Mouse (Mus musculus) heart, embryonic 16.5 days (tissue): ENCODE data around the gene Tmco4. TPM values are rescaled to one million over a fixed set of nuclear protein-coding genes. Genes with fewer than 3 reads are reported as not detected.

Experiments
- ATAC-seq: fragments of 200-750 bp; cut with Nextera tagmentation; replicated peaks from 2 replicates; pipeline ENCODE4 v1.8.0; 2017; ENCODE audit warnings: moderate number of reproducible peaks; ENCODE audit not compliant: insufficient read depth, low FRiP score; ENCODE audit errors: extremely low read depth
- H3K27ac ChIP-seq: fragments of 300-500 bp; sonication (generic); 2 replicates; pipeline ENCODE4 v1.5.1; 2014; ENCODE audit warnings: mild to moderate bottlenecking, low read length, control low read depth, moderate library complexity
- H3K27me3 ChIP-seq: fragments of 300-500 bp; sonication (generic); 2 replicates; pipeline ENCODE4 v1.6.1; 2014; ENCODE audit warnings: low read length, mixed read lengths; ENCODE audit not compliant: control insufficient read depth, insufficient read depth
- H3K36me3 ChIP-seq: fragments of 300-500 bp; sonication (generic); 2 replicates; pipeline ENCODE4 v1.6.1; 2014; ENCODE audit not compliant: control insufficient read depth, insufficient read depth
- H3K4me1 ChIP-seq: fragments of 300-500 bp; sonication (generic); 2 replicates; pipeline ENCODE4 v1.6.1; 2014; ENCODE audit warnings: low read length, mixed read lengths; ENCODE audit not compliant: control insufficient read depth, insufficient read depth
- H3K4me2 ChIP-seq: fragments of 300-500 bp; sonication (generic); 2 replicates; pipeline ENCODE4 v1.6.1; 2014; ENCODE audit warnings: low read depth, mild to moderate bottlenecking, control low read depth, low read length
- H3K4me3 ChIP-seq: fragments of 300-500 bp; sonication (generic); 2 replicates; pipeline ENCODE4 v1.5.1; 2014; ENCODE audit warnings: mild to moderate bottlenecking, control low read depth, low read length
- H3K9ac ChIP-seq: fragments of 300-500 bp; sonication (generic); 2 replicates; pipeline ENCODE4 v1.6.1; 2014; ENCODE audit warnings: low read length, control low read depth
- H3K9me3 ChIP-seq: fragments of 300-500 bp; sonication (generic); replicated peaks from 2 replicates; pipeline ENCODE4 v1.6.1; 2016; ENCODE audit warnings: low read length; ENCODE audit not compliant: control insufficient read depth
- WGBS: fragments of 180-500 bp; shearing (Covaris S2); extraction: QIAGEN DNeasy Blood & Tissue Kit; methylation state at CpG from one replicate; pipeline ENCODE4 v1.1.7; 2014; 5-methylcytosine and 5-hydroxymethylcytosine counted together
- polyA plus RNA-seq: library from polyadenylated mRNA; unstranded; fragments of >200 nt; fragmentation: Nextera tagmentation; extraction: Ambion mirVana; gene quantifications from 2 replicates; pipeline ENCODE4 v1.2.1, GENCODE M21; 2015

Tmco4 gene
- polyA plus RNA-seq, 1 experiment from 2014 or later: 7.0 TPM

GRCm38 (mm10) chr4:139081270-139081931, 108.7 kb downstream of the Tmco4 start:
- Histone ChIP-seq H3K27ac (no peak overlapping the region), H3K27me3 (peaks cover 18% of the 10 kb centered on the region), H3K4me1 (peaks cover 6% of the 10 kb centered on the region), H3K9ac (no peak overlapping the region), H3K36me3 (no peaks in the 10 kb centered on the region), H3K4me3 (no peak overlapping the region), H3K4me2 (no peak overlapping the region), H3K9me3 (no peaks in the 10 kb centered on the region)
- no peak for ATAC-seq
- 64% methylated on average over 18 of the region's 18 CpGs for WGBS

GRCm38 (mm10) chr4:139082790-139083564, 110.3 kb downstream of the Tmco4 start:
- WGBS: 39% methylated on average over 12 of the region's 12 CpGs
- peaks cover 9% of the 10 kb centered on the region for H3K27me3 ChIP-seq
- H3K27ac ChIP-seq: no peak overlapping the region
- no peaks in the 10 kb centered on the region for H3K36me3 ChIP-seq
- H3K4me2 ChIP-seq: no peak overlapping the region
- no peaks in the 10 kb centered on the region for H3K9me3 ChIP-seq
- H3K9ac ChIP-seq: no peak overlapping the region
- H3K4me1 ChIP-seq: peaks cover 6% of the 10 kb centered on the region
- ATAC-seq: no peak
- H3K4me3 ChIP-seq: no peak overlapping the region

- H3K27me3 ChIP-seq: peaks cover 10% of the 10 kb centered on the region
- H3K9ac ChIP-seq: no peak overlapping the region
- H3K36me3 ChIP-seq: no peaks in the 10 kb centered on the region
- H3K4me3 ChIP-seq: no peak overlapping the region
- ATAC-seq: no peak
- WGBS: 58% methylated on average over 11 of the region's 11 CpGs
- H3K4me2 ChIP-seq: no peak overlapping the region
- no peaks in the 10 kb centered on the region for H3K9me3 ChIP-seq
- H3K4me1 ChIP-seq: peaks cover 9% of the 10 kb centered on the region
- H3K27ac ChIP-seq: no peak overlapping the region
Observed at GRCm38 (mm10) chr4:139085337-139085736, 112.6 kb downstream of the Tmco4 start.

GRCm38 (mm10) chr4:139086037-139086436, 113.3 kb downstream of the Tmco4 start:
- peaks cover 15% of the 10 kb centered on the region for H3K27me3 ChIP-seq
- no peaks in the 10 kb centered on the region for H3K9me3 ChIP-seq
- 12% methylated on average over 5 of the region's 5 CpGs for WGBS
- H3K4me3 ChIP-seq: no peak overlapping the region
- H3K27ac ChIP-seq: no peak overlapping the region
- H3K4me2 ChIP-seq: no peak overlapping the region
- no peak overlapping the region for H3K9ac ChIP-seq
- H3K36me3 ChIP-seq: no peaks in the 10 kb centered on the region
- peaks cover 9% of the 10 kb centered on the region for H3K4me1 ChIP-seq
- peak; percentile 47 for ATAC-seq

GRCm38 (mm10) chr4:139086984-139087383, 114.3 kb downstream of the Tmco4 start:
- Histone ChIP-seq H3K4me3 (no peak overlapping the region), H3K4me2 (no peak overlapping the region), H3K27me3 (peaks cover 22% of the 10 kb centered on the region), H3K9ac (no peak overlapping the region), H3K9me3 (no peaks in the 10 kb centered on the region), H3K4me1 (peaks cover 16% of the 10 kb centered on the region), H3K36me3 (no peaks in the 10 kb centered on the region), H3K27ac (no peak overlapping the region)
- WGBS: 67% methylated on average over 4 of the region's 4 CpGs
- no peak for ATAC-seq

GRCm38 (mm10) chr4:139088982-139089671, 116.4 kb downstream of the Tmco4 start:
- H3K4me2 ChIP-seq: no peak overlapping the region
- ATAC-seq: no peak
- peaks cover 15% of the 10 kb centered on the region for H3K4me1 ChIP-seq
- H3K9ac ChIP-seq: no peak overlapping the region
- no peak overlapping the region for H3K27ac ChIP-seq
- H3K27me3 ChIP-seq: peaks cover 34% of the 10 kb centered on the region
- H3K4me3 ChIP-seq: no peak overlapping the region
- no peaks in the 10 kb centered on the region for H3K9me3 ChIP-seq
- no peaks in the 10 kb centered on the region for H3K36me3 ChIP-seq
- whole genome bisulfite sequencing: 60% methylated on average over 9 of the region's 9 CpGs

GRCm38 (mm10) chr4:139090303-139090940, 117.7 kb downstream of the Tmco4 start:
- no peak overlapping the region for H3K9ac ChIP-seq
- H3K9me3 ChIP-seq: peaks cover 5% of the 10 kb centered on the region
- peaks cover 19% of the 10 kb centered on the region for H3K4me1 ChIP-seq
- H3K27ac ChIP-seq: no peak overlapping the region
- no peaks in the 10 kb centered on the region; the same call in 1 of the 2 replicates for H3K36me3 ChIP-seq
- H3K4me3 ChIP-seq: no peak overlapping the region
- no peak for ATAC-seq
- WGBS: 64% methylated on average over 15 of the region's 15 CpGs
- H3K27me3 ChIP-seq: peaks cover 29% of the 10 kb centered on the region
- no peak overlapping the region for H3K4me2 ChIP-seq

GRCm38 (mm10) chr4:139091066-139091465, 118.4 kb downstream of the Tmco4 start:
- Histone ChIP-seq H3K36me3 (no peaks in the 10 kb centered on the region; the same call in 1 of the 2 replicates), H3K4me1 (peaks cover 25% of the 10 kb centered on the region), H3K27me3 (peaks cover 29% of the 10 kb centered on the region), H3K9me3 (peaks cover 5% of the 10 kb centered on the region), H3K9ac (no peak overlapping the region; the same call in 1 of the 2 replicates), H3K4me2 (peak overlapping the region; percentile 87), H3K4me3 (peak overlapping the region; percentile 69), H3K27ac (no peak overlapping the region)
- ATAC-seq: no peak
- 58% methylated on average over 7 of the region's 7 CpGs for WGBS
